Mouse (Mus musculus) C2C12 (cell line): ENCODE measurements at regions not wholly inside any gene's neighbourhood (a gene's known extent, or its start where the extent isn't known, plus 50 kb on each side); places are given as distances from the start of the nearest gene placed in this dataset.

Source experiments
- H3K27me3 ChIP-seq: one replicate; pipeline ENCODE4 v1.6.1; 2011; ENCODE audit not compliant: control insufficient read depth, insufficient read depth, insufficient read length
- H3K36me3 ChIP-seq: one replicate; pipeline ENCODE4 v1.6.1; 2011; ENCODE audit not compliant: control insufficient read depth, insufficient read depth
- H3K4me3 ChIP-seq: one replicate; pipeline ENCODE4 v1.5.1; 2011; ENCODE audit warnings: mild to moderate bottlenecking, control low read depth; ENCODE audit not compliant: poor library complexity, insufficient read depth, severe bottlenecking
- H3K79me2 ChIP-seq: one replicate; pipeline ENCODE4 v1.6.1; 2011; ENCODE audit not compliant: control insufficient read depth, insufficient read depth
- H3K79me3 ChIP-seq: one replicate; pipeline ENCODE4 v1.6.1; 2011; ENCODE audit warnings: low read depth, control low read depth
- H3ac ChIP-seq: one replicate; pipeline ENCODE3; 2011; ENCODE audit warnings: low read depth; ENCODE audit not compliant: control insufficient read depth, insufficient read length
- CEBPB ChIP-seq: IDR thresholded peaks from one replicate; pipeline ENCODE4 v1.6.1; 2011; ENCODE audit warnings: low read depth, mild to moderate bottlenecking, control low read depth, moderate library complexity
- CTCF ChIP-seq: IDR thresholded peaks from one replicate; pipeline ENCODE4 v1.5.1; 2011; ENCODE audit not compliant: control insufficient read depth, insufficient read depth, insufficient read length
- FOSL1 ChIP-seq: IDR thresholded peaks from one replicate; pipeline ENCODE4 v1.8.0; 2011; ENCODE audit warnings: mild to moderate bottlenecking, low read length; ENCODE audit not compliant: poor library complexity, insufficient read depth, severe bottlenecking
- MAX ChIP-seq: IDR thresholded peaks from one replicate; pipeline ENCODE4 v1.6.1; 2011; ENCODE audit warnings: mild to moderate bottlenecking, control low read depth
- MYOD1 ChIP-seq: IDR thresholded peaks from one replicate; pipeline ENCODE4 v1.6.1; 2011; ENCODE audit warnings: low read depth; ENCODE audit not compliant: control insufficient read depth, insufficient read length
- MYOG ChIP-seq: IDR thresholded peaks from one replicate; pipeline ENCODE4 v1.6.1; 2011; ENCODE audit not compliant: control insufficient read depth, insufficient read length; ENCODE audit errors: extremely low read depth
- USF1 ChIP-seq: IDR thresholded peaks from one replicate; pipeline ENCODE4 v1.6.1; 2011; ENCODE audit warnings: low read depth, mild to moderate bottlenecking, control low read depth, moderate library complexity

DNA sequence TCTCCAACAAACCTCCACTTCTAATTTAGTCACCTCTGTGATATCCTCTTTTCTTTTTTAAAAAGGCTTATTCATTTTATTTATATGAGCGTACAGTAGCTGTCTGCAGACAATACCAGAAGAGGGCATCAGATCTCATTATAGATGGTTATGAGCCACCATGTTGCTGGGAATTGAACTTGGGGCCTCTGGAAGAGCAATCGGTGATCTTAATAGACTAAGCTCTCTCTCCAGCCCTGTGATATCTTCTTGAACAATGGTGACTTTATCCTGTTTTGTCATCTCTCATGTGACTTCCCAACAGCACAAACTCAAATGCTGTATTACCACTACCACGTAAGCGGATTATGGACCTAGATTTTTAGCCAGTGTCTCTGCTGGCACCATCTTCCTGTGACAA is 282.1 kb downstream of the Pmp22 start:
- H3K27me3 ChIP-seq = no peaks in the 10 kb centered on the region
- H3K79me3 ChIP-seq = no peaks in the 10 kb centered on the region
- no peak overlapping the region for H3K4me3 ChIP-seq
- no peak for TF ChIP-seq MYOD1
- H3ac ChIP-seq = no peak overlapping the region
- H3K36me3 ChIP-seq = no peaks in the 10 kb centered on the region
- no peaks in the 10 kb centered on the region for H3K79me2 ChIP-seq

DNA sequence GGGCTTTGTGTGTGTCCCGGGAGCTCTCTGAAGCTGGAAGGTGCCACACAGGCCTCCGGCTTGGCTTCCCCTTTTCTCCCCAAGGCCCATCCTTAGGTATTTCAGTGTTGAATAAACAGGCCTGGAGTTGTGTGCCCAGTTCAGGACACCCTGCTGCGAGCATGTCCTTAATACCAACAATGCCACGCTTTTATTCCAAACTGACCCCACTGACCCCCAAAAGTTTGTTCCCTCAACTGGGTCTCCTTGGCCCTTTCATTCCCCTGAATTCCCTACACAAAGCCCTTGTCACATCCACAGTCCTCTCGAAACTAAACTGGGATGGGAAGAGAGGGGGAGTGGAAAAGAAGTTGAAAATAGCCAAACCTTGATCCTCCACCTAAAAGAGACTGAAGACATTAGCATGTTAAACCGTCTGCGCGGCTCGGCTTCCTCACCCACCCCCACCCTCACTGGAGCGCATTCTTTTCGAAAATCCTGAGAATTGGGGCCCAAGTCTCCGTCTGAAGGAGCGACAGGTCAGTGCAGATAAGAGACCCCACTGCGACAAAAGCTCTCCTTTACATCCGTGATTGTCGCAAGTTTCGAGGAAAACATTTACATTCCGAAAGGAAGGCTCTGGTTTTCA is 283.7 kb downstream of the Pmp22 start:
- Histone ChIP-seq H3K79me3 (no peaks in the 10 kb centered on the region), H3K36me3 (no peaks in the 10 kb centered on the region), H3K27me3 (no peaks in the 10 kb centered on the region), H3K79me2 (no peaks in the 10 kb centered on the region), H3ac (no peak overlapping the region), H3K4me3 (no peak overlapping the region)
- TF ChIP-seq CEBPB = no peak
- TF ChIP-seq MYOD1 = no peak

DNA sequence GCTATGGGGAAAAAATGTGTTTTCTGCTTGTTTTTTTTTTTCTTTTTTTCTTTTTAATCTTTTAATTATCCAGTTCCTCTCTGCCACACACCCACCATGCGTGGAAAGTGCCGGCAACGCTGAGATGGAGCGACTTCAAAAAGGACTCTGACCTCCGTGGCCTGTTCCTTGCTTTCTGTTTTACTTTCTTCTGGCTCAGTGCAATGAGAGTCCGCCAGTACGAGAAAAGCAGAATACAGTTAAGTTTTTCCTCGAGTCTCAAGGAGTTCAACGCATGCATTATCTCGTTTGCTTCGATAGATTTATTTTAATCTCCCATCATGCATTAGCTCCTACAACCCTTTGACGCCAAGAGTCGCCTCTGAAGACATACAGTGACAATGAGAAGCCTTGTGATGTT is 284.3 kb downstream of the Pmp22 start:
- Histone ChIP-seq H3K79me3 (no peaks in the 10 kb centered on the region), H3K4me3 (no peak overlapping the region), H3K36me3 (no peaks in the 10 kb centered on the region), H3ac (no peak overlapping the region), H3K79me2 (no peaks in the 10 kb centered on the region), H3K27me3 (no peaks in the 10 kb centered on the region)
- TF ChIP-seq MYOD1 (no peak), USF1 (no peak), CEBPB (no peak), CTCF (no peak), MYOG (no peak), FOSL1 (no peak), MAX (no peak)

DNA sequence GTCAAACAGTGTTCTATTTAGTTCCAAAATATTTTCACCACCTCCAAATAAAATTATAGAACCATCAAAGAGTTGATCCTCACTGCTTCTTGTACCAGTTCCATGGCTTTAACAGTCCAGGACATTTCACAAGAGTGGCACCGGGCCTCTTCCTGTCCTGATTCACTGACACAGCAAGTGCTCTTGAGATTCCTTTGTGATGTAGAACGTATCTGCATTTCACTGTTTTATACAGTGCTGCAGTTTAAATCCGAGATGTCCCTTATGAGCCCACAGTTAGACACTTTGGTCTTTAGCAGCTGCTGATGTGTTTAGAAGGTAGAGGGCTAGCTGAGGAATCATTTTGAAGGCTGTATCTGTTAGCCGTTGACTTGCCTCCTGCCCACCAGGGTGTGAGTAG is 284.8 kb downstream of the Pmp22 start:
- Histone ChIP-seq H3K27me3 (no peaks in the 10 kb centered on the region), H3K79me2 (no peaks in the 10 kb centered on the region), H3K36me3 (no peaks in the 10 kb centered on the region), H3ac (no peak overlapping the region), H3K4me3 (no peak overlapping the region), H3K79me3 (no peaks in the 10 kb centered on the region)
- TF ChIP-seq USF1 (no peak), MAX (no peak), CTCF (no peak), CEBPB (no peak), MYOD1 (no peak), MYOG (no peak), FOSL1 (no peak)

DNA sequence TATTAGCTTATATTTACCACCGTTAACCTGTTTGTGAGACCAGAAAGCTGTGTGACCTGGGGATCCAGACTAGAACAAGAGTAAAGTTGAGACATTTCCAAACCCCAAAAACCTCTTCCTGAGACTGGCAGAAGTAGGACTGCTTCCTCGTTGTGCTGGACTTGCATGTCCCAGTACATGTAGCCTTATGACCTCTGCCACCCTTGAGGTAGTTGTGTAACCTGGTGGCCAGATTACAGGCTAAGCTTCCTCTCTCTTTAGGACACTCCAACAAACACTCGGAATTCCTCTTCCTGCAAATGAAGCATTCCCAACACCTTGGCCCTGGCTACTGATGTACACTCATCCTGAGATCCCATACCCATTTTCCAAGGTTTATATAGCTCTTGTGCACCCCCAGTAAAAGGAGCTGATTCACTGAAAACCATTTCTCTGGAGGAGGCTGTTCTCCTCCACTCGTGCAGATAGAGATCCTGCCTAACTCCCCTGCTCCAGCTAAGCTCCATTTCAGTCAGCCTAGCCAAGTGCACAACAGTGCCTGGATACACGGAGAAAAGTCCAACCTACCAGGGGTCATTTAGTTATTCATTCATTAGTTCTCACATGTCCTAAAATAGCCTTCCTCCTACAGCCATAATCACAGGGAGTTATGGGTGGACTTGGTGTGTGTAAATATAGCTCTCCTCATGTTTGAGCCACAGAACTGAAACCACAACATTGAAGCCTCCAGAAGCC is 289.4 kb downstream of the Pmp22 start:
- no peaks in the 10 kb centered on the region for H3K27me3 ChIP-seq
- H3K36me3 ChIP-seq = no peaks in the 10 kb centered on the region
- H3K4me3 ChIP-seq = no peak overlapping the region
- TF ChIP-seq FOSL1 = no peak
- no peak for TF ChIP-seq MYOD1
- no peak for TF ChIP-seq CEBPB
- no peak for TF ChIP-seq CTCF
- TF ChIP-seq USF1 = no peak
- no peak for TF ChIP-seq MAX
- TF ChIP-seq MYOG = no peak
- no peaks in the 10 kb centered on the region for H3K79me2 ChIP-seq
- no peak overlapping the region for H3ac ChIP-seq
- no peaks in the 10 kb centered on the region for H3K79me3 ChIP-seq

DNA sequence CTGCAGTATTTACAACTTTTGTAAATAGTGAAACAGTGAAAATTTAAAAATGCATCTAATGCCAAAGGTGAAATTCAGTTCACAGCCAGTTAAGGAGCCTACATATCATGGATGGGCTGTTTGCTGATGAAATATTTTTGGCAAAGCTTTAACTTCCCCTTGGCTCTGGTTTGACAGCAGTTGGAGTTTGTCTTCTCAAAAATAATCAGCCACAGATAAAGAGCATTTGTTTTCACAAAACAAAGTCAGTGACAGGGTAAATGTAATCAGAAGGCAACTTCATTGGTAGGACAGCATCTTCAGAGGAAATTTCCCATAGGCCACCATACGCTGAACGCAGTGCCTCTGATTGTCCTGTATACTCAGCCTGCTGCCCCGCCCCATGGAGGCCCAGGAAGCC is 291.6 kb downstream of the Pmp22 start:
- H3K79me2 ChIP-seq = no peaks in the 10 kb centered on the region
- H3ac ChIP-seq = no peak overlapping the region
- H3K4me3 ChIP-seq = no peak overlapping the region
- TF ChIP-seq FOSL1 (no peak), MYOD1 (no peak), MYOG (no peak), USF1 (no peak), CEBPB (no peak), MAX (no peak), CTCF (no peak)
- no peaks in the 10 kb centered on the region for H3K27me3 ChIP-seq
- no peaks in the 10 kb centered on the region for H3K36me3 ChIP-seq
- H3K79me3 ChIP-seq = no peaks in the 10 kb centered on the region
